Mouse (Mus musculus) cerebral cortex, adult 2 months (tissue): Measurements from ENCODE around the gene Sp4.

Experiments used
- WGBS: fragments of 180-500 bp; shearing (Covaris S2); methylation state at CpG from one replicate; pipeline ENCODE4 v1.1.7; 2018; 5-methylcytosine and 5-hydroxymethylcytosine counted together

The Sp4 gene

GRCm38 (mm10) chr12:118263878-118264277 is 37.4 kb downstream of the Sp4 start:
- WGBS = 86% methylated on average over 1 of the region's 1 CpGs

- 89% methylated on average over 1 of the region's 1 CpGs for WGBS
Observed at GRCm38 (mm10) chr12:118255292-118255782, 45.9 kb downstream of the Sp4 start.

- WGBS = 42% methylated on average over 3 of the region's 3 CpGs
Observed at GRCm38 (mm10) chr12:118221182-118221581, 80.1 kb downstream of the Sp4 start.

- WGBS = 86% methylated on average over 2 of the region's 2 CpGs
Observed at GRCm38 (mm10) chr12:118212163-118212562, 89.1 kb downstream of the Sp4 start.

GRCm38 (mm10) chr12:118198386-118199093 is 102.7 kb downstream of the Sp4 start, which contains the start of gene Dnah11:
TSS of gene Dnah11 (minus strand) at chr12:118199043.
- WGBS = under 1% methylated on average over 47 of the region's 47 CpGs

GRCm38 (mm10) chr12:118196583-118196982 is 104.7 kb downstream of the Sp4 start:
- WGBS = 63% methylated on average over 2 of the region's 2 CpGs

GRCm38 (mm10) chr12:118189535-118189934 is 111.7 kb downstream of the Sp4 start:
- WGBS = 83% methylated on average over 3 of the region's 3 CpGs

GRCm38 (mm10) chr12:118187663-118188062 is 113.6 kb downstream of the Sp4 start:
- 68% methylated on average over 2 of the region's 2 CpGs for WGBS

- WGBS = 57% methylated on average over 4 of the region's 4 CpGs
Observed at GRCm38 (mm10) chr12:118186881-118187489, 114.3 kb downstream of the Sp4 start.

- WGBS = 58% methylated on average over 4 of the region's 4 CpGs
Observed at GRCm38 (mm10) chr12:118186120-118186880, 114.9 kb downstream of the Sp4 start.
